Mouse (Mus musculus) kidney, postnatal 36 days (tissue): ENCODE measurements around the gene Crhr2.

Experiments
- DNase-seq, 2 experiments: peaks; one replicate each; pipeline ENCODE4 v3.0.0; 2021 to 2022; ENCODE audit warnings: mixed read lengths in 2 of 2

Gene Crhr2

DNA sequence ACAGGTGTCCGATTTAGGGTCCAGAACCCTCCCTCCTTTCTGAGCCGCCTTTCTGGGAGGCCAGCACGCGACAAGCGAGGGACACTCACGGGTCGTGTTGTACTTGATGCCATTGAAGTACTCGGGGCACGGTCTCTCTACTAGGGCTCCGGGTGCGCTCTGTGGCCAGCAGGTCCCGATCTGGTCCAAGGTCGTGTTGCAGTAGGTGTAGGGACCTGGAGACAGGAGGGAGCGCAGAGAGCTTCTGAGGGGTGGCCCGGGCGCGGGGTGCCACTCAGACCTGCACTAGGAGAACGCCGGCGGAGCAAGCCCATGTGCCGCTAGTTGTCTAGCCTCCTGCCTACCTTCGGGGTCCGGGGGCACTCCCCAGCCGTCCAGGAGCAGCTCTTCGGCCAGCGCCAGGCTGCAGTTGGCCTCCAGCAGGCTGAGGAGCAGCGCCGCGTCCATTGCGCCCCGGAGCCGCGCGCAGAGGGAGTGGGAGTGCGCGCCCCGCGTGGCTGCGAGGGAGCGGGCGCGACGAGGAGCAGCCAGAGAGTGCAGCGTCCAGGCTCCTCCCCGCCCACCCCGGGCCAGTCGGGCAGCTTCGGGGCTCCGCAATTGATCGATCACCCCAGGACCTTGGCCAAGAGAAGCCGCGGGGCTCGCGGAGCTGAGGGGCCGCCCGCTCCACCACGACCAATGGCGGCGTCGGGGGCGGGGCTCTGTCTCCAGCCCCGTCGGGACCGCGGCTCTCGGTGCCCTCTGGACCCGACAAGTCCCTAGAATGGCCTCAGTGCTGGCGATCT, 15.3 kb downstream of the Crhr2 start:
- peak; percentile 23 to 69 for DNase-seq

DNA sequence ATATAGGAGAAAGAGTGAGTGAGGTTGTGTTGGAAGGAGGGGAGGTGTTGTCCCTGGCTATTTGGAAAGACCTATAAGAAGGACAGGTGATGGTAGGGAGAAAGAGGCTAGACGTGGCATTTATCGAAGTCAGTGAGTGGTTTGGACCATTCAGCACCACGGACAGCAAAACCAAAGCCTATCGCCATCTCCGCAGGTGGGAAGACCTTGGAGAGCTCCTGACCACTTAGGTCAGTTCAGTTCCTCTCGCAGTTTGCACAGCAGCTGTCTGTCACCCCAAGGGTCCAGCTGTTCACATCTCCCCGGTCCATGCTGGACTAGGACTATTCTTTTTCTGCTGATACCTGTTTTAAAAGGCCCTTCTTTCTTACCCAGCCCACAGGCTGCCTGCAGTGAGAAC, 24.5 kb downstream of the Crhr2 start:
- peak; percentile 44 to 78 for DNase-seq

GRCm38 (mm10) chr6:55098603-55099002, 34.2 kb downstream of the Crhr2 start:
- DNase-seq = no peak

GRCm38 (mm10) chr6:55098030-55098429, 34.8 kb downstream of the Crhr2 start:
- DNase-seq = no peak

GRCm38 (mm10) chr6:55093431-55094146, 39.2 kb downstream of the Crhr2 start:
- DNase-seq = no peak

- DNase-seq = peak; percentile 12 to 52
These were observed 41.4 kb downstream of the Crhr2 start for GRCm38 (mm10) chr6:55091396-55091795.

- DNase-seq = peak in 1 of 2 experiments; percentile 48
These were observed 42.2 kb downstream of the Crhr2 start for GRCm38 (mm10) chr6:55090639-55091038.

DNA sequence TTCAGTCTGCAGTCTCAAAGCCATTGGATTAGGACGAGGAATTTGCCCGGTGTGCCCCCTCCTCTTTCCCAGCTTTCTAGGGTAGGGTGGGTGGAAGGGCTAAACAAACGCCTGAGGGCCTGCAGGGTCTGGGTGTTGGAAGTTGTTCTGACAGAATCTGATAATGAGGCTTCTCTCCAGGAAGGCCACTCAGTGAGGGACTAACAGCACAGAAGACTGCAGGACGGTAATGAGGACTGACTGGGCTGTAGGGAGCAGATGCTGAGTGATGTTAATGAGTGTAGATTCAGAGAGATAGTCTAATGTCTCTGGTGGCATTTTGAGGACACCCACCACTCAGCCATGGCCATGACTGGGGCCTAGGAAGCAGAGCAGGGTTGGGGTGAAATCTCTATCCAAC, 45.5 kb downstream of the Crhr2 start:
- DNase-seq = no peak

DNA sequence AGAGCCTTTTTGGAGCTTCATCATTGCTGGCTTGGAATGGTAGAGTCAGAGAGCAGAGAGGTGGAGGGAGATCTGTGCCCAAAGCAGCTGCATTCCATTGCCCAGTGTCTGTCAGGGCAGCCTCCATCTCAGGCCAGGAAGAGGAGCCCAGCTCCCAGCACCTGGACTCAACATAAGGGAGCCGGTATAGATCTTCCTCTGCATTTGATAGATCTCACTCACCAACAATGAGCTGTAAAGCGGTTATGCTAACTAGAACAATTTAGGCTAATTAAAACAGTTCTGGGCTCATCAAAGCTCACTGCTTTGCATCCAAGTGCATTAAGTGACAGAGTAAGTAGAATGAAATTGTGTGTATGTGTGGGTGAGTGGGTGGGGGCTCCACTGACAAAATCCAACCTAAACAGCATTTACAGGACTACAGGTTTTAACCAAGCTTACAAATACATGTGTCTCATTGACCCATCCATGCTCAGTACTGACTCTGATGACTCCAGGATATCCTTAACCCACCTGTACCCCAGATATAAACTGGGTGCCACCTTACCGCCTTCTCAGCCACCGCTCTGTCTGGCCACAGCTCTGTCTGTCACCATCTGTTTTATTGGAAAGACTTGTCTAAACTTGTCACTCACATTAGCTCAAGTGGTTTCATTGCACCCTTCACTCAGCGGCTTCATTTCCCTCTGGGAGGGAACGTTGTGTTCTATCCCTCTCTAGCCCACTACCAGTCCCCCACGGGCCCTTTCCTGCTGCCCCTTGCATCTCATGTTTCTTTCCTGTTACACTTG, 50.4 kb downstream of the Crhr2 start:
- DNase-seq = no peak

GRCm38 (mm10) chr6:55081379-55081778, 51.4 kb downstream of the Crhr2 start:
- no peak for DNase-seq

DNA sequence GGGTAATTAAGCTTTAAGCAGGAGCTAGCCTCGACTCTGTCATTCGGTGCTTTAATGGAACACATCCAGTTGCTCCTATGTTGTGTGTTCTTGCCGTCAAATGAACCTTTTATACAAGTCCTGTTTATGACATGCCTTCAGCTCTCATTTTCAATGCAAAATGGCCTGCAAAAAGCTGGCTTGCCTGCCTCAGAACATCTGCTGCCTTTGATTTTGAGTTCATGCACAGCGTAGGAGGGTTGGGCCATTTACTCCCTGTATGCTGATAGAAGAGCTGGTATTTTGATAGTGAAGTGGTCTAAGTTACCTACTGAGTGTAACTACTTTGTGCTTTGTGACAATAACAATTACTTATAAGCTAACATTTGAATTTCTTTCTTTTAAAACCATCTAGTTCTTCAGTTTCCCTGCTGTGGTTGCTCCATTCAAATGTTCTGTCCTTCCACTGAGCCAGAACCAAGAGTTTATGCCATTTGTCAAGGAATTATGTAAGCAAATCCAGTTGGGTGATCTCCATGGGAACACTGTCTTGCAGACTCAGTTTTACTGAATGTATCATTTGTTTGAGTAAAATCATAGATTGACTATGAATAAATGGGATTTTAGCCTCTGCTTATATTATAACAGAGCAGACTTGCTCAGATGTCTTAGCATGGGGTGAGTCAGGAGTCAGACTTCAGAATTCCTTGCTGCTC, 56.1 kb downstream of the Crhr2 start:
- no peak for DNase-seq

DNA sequence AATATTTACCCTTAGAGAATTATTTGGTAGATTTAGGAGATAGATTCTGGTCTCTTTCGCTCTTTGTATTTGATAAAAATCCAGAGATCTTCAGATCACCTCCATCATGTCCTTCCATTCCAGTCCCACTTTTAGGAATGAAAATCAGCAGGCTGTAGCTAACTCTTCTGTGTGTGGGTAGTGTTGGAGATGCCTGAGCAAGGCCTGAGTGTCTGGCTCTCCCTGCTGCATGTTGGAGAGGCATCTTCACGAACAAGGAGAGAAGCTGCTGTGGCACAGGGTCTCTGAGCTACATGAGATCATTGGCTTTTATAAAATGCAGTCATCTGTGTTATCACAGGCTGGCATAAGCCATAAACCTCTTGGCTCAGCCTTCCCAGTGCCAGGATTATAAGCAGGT, 66.9 kb downstream of the Crhr2 start:
- no peak for DNase-seq

DNA sequence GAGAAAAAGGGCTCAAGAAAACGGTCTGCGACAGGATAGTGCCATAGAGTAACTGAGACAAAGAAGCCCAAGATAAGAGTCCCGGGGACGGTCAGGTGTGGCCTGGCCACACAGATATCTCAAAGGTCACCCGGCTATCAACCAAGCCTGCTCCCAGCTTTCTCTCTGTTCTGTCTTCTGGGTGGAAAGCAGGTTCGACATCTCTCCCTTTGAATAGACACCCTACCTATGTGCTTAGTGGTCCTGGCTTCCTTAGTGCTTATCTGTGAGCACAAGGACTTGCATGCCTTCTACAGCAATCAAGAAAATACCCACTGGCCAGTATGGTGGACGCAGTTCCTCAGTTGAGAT, 68.4 kb downstream of the Crhr2 start:
- no peak for DNase-seq

DNA sequence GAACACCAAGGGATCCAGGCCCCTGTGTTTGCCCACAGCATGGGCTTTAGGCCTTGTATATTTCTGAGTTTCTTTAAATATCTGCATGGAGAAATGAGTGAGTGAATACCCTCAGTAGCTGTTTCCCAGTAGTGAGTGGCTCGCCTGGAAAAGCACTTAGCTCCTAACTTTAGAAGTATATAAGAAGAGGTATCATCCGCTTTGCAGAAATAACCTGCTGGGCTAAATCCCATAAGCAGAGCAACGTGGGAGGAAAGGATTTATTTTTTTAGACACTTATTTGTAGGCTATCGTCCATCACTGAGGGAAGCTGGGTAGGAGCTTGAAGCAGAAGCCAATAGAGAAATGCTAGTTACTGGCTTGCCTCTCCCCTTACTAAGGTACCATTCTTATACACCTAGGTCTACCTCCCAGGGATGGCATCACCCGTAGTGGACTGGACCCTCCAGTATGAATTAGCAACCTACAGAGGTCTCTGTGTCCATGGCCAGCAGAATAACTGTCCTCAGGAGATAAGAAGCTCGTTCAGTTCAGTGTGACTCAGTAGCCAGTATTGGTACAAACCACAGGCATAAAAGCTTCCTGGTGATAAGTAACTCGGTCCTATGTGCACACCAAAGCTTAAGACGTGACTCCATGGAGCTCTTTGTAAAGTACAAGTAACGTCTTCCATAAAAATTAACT, 68.9 kb downstream of the Crhr2 start:
- no peak for DNase-seq

- DNase-seq = no peak
These were observed 70.6 kb downstream of the Crhr2 start for GRCm38 (mm10) chr6:55062200-55062599.

- no peak for DNase-seq
These were observed 71.5 kb downstream of the Crhr2 start for GRCm38 (mm10) chr6:55061328-55061727.

DNA sequence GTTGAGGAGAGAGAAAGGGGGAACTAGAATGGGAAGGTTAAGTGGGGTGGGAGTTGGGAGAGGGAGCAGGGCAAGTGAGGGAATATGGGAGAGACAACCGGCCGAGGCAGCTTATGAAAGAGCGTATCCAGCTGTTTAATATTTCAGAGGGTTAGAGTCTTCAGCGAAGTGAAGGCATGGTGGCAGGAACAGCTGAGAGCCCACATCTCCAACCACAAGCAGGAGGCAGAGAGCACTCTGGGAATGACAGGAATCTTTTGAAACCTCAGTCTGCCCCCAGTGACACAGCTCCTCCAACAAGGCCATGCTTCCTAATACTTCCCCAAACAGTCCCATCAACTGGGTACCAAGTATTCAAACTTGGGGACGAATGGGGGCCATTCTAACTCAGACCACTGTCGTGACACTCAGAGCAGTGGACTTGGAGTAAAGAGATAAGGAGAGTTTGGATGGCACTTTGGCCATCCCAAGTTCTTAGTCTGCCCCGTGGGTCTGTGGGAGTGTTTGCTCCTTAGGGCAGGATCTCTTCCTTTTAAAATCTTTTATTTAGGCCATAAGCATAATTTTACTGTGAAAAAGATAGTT, 72.5 kb downstream of the Crhr2 start:
- no peak for DNase-seq

GRCm38 (mm10) chr6:55057427-55057826, 75.4 kb downstream of the Crhr2 start:
- no peak for DNase-seq

GRCm38 (mm10) chr6:55054491-55054890, 78.3 kb downstream of the Crhr2 start:
- DNase-seq = no peak

- DNase-seq = no peak
These were observed 83.6 kb downstream of the Crhr2 start for GRCm38 (mm10) chr6:55049186-55049585.

- DNase-seq = no peak
These were observed 87.5 kb downstream of the Crhr2 start for GRCm38 (mm10) chr6:55045326-55045725.

DNA sequence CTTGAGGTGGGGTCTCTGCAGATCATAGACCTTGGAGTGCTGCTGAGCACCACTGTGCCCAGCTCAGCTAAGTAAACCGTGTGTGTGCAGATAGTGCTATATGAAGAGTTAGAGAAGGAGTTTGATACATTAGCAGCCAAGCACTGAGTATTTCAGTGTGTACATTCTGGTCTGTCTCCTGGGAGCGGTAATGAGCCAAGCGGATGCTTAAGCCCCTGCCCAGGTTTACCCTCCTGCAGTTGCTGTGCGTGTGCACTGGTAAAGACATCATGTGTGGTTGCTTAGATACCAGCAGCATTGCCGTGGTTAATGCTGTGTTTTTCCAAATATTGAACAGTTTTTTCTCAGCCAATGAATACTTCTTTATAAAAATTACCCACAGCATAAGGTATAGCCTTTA, 88.3 kb downstream of the Crhr2 start:
- DNase-seq = no peak
